10 mouse cellular contexts compared by ENCODE assay signal in genomic region chr10:68978115-68978514, GRCm38 (mm10).
DNase-seq lines count a peak whose midpoint lies in the region; ATAC-seq and TF ChIP-seq lines count a peak whose summit lies in the region.
"Had no signal": no experiment of that assay in that cellular context is flagged by ENCODE, and none has a peak within 500 bp of the region (broad histone marks: within the 10 kb centered on the region; RNA-seq: fewer than 3 reads in every experiment).

No protein-coding gene starts in this region.

- H3K36me3 ChIP-seq in hindbrain, postnatal 0 days (ENCODE audit: insufficient read depth, low read length): no peaks in the 10 kb centered on the region
- H3K36me3 ChIP-seq in hindbrain, embryonic 16.5 days (ENCODE audit: control insufficient read depth, insufficient read depth, low read length): no peaks in the 10 kb centered on the region
- H3K36me3 ChIP-seq: forebrain, embryonic 12.5 days had no signal

- H3K4me2 ChIP-seq in hindbrain, postnatal 0 days (ENCODE audit: low read depth, low read length): no peak overlapping the region
- no peak overlapping the region for H3K4me2 ChIP-seq in hindbrain, embryonic 16.5 days (ENCODE audit: low read length)
- H3K4me2 ChIP-seq: forebrain, embryonic 12.5 days had no signal

- 69% methylated on average over 4 of the region's 4 CpGs for WGBS in hindbrain, postnatal 0 days
- WGBS in hindbrain, embryonic 16.5 days: 72% methylated on average over 4 of the region's 4 CpGs

- TF ChIP-seq CTCF in hindbrain, postnatal 0 days (IDR thresholded peaks at IDR 0.05; ENCODE audit: low read depth): peak; percentile 62

- H3K4me1 ChIP-seq in hindbrain, postnatal 0 days (ENCODE audit: insufficient read depth, low read length): 0 out of 2 replicates have a peak, but pooled peaks cover 3% of the 10 kb centered on the region
- no peaks in the 10 kb centered on the region for H3K4me1 ChIP-seq in hindbrain, embryonic 16.5 days (ENCODE audit: control insufficient read depth, insufficient read depth, low read depth, low read length)
- H3K4me1 ChIP-seq: forebrain, embryonic 12.5 days had no signal

- no peak overlapping the region for H3K27ac ChIP-seq in hindbrain, postnatal 0 days
- H3K27ac ChIP-seq in hindbrain, embryonic 16.5 days (ENCODE audit: low read depth, low read length): no peak overlapping the region
- H3K27ac ChIP-seq: forebrain, embryonic 12.5 days had no signal

- no peaks in the 10 kb centered on the region for H3K27me3 ChIP-seq in hindbrain, postnatal 0 days (ENCODE audit: insufficient read depth, low read length)
- H3K27me3 ChIP-seq in hindbrain, embryonic 16.5 days (replicated peaks; ENCODE audit: control insufficient read depth, insufficient read depth, low read length): no peaks in the 10 kb centered on the region
- H3K27me3 ChIP-seq: forebrain, embryonic 12.5 days had no signal

- H3K9ac ChIP-seq in hindbrain, postnatal 0 days (replicated peaks; ENCODE audit: low read length): no peak overlapping the region
- H3K9ac ChIP-seq in hindbrain, embryonic 16.5 days (ENCODE audit: low read depth, low read length): no peak overlapping the region
- H3K9ac ChIP-seq: forebrain, embryonic 12.5 days had no signal

- no peak for ATAC-seq in hindbrain, postnatal 0 days
- ATAC-seq in hindbrain, embryonic 16.5 days: no peak

- no peak for DNase-seq in hindbrain, postnatal 0 days (ENCODE audit: low spot score)
- peak; percentile 18 for DNase-seq in CD4-positive helper T cell, adult 2 months (ENCODE audit: low read depth, low spot score)
- peak; percentile 13 for DNase-seq in adrenal gland, postnatal 25 days
- peak; percentile 22 for DNase-seq in lung, postnatal 10 days
- no peak for DNase-seq in frontal cortex, postnatal 36 days (ENCODE audit: low spot score in 2 of 2)
- DNase-seq in right cerebral cortex, postnatal 10 days (ENCODE audit: low spot score in 2 of 2): no peak
- DNase-seq in urinary bladder, postnatal 14 days (ENCODE audit: low spot score): no peak

- H3K4me3 ChIP-seq in hindbrain, postnatal 0 days (ENCODE audit: low read length): no peak overlapping the region
- H3K4me3 ChIP-seq in hindbrain, embryonic 16.5 days (ENCODE audit: low read length): no peak overlapping the region
- H3K4me3 ChIP-seq: forebrain, embryonic 12.5 days; myocyte had no signal

- H3K9me3 ChIP-seq in hindbrain, postnatal 0 days (ENCODE audit: low read length): no peaks in the 10 kb centered on the region
- no peaks in the 10 kb centered on the region for H3K9me3 ChIP-seq in hindbrain, embryonic 16.5 days (ENCODE audit: control insufficient read depth, low read length)
- H3K9me3 ChIP-seq: forebrain, embryonic 12.5 days had no signal

Comparison
In these comparisons a context has a peak if more than half of its experiments do, and no peak if none do; other contexts are left out.
1. DNase-seq: peak in CD4-positive helper T cell, adult 2 months (single experiment), adrenal gland, postnatal 25 days (single experiment) and lung, postnatal 10 days (single experiment); none in hindbrain, postnatal 0 days (single experiment), frontal cortex, postnatal 36 days (0 of 2), right cerebral cortex, postnatal 10 days (0 of 2) and urinary bladder, postnatal 14 days (single experiment).